Mouse (Mus musculus): ENCODE measurements around the gene Atp12a. TPM values are rescaled to one million over a fixed set of nuclear protein-coding genes. Genes with fewer than 3 reads are reported as not detected.

Gene Atp12a
- total RNA-seq, 4 experiments from 2014 or later, result not detected

GRCm38 (mm10) chr14:56377745-56378144, 12.9 kb downstream of the Atp12a start:
- DNase-seq (ENCODE audit: low spot score in 2 of 2), result no peak

DNA sequence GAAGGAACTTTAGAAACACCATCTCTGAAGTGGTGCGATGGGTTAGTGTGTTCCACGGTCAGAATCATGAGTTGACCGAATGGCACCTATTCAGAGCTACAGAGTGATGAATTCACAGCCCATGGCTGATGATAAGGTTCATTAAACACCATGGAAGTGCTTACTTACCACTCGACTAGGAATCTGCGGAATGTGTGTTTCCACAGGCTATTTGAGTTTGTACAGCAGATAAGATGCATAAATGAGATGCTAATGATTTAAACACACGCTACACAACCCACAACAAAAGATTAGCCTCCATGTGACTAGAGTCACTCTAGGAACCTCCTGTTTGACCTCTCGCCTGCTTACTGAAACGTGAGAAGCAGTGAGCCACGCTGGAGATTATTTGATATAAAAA, 14.5 kb downstream of the Atp12a start:
- no peak for DNase-seq (ENCODE audit: low spot score in 2 of 2)

DNA sequence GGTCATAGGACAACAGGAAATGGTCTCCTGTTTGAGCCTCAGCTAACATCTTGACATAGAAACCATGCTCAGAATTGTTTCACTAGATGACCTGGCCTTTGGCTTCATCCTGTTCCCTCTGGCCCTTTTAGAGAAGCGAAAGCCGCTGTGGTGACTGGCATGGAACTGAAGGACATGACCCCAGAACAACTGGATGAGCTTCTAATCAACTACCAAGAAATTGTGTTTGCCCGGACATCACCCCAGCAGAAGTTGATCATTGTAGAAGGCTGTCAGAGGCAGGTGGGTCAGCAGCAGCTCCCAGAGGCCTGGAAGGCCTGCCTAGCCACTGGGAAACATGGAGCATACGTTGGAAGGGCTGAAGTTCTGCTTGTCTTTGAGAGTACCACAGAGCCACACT, 17.5 kb downstream of the Atp12a start:
- no peak for DNase-seq (ENCODE audit: low spot score in 2 of 2)

- DNase-seq (ENCODE audit: low spot score in 2 of 2), result no peak
Observed at GRCm38 (mm10) chr14:56390247-56390646, 25.4 kb downstream of the Atp12a start.

GRCm38 (mm10) chr14:56393704-56394312, 28.9 kb downstream of the Atp12a start:
- no peak for DNase-seq (ENCODE audit: low spot score in 2 of 2)

- DNase-seq (ENCODE audit: low spot score in 2 of 2), result no peak
Observed at GRCm38 (mm10) chr14:56398001-56398400, 33.1 kb downstream of the Atp12a start.

- no peak for DNase-seq (ENCODE audit: low spot score in 2 of 2)
Observed at GRCm38 (mm10) chr14:56402311-56403071, 37.6 kb downstream of the Atp12a start, which contains the start of gene Rnf17. Gene Rnf17, plus strand, starts transcription at chr14:56402581.

DNA sequence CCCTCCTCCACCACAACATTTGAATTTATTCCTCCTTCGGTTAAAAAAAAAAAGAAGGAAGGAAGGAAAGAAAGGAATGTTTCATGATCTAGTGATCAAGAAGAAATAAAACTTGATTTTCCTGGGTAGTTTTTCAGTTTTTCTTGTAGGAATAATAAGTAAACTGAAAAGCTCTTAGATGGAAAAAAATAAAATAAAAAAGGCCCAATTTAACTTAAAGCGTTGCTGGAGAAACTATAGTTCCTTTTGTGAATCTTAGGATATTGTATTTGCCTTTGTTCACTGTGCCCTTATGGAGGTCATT, 38.2 kb downstream of the Atp12a start:
- DNase-seq (ENCODE audit: low spot score in 2 of 2), result no peak

Other genes starting within 250 kb of the Atp12a start
- gene Gzme, start 244.4 kb upstream of the Atp12a start, total RNA-seq (2022), result not detected
- not detected for gene Gzmd, start 232.5 kb upstream of the Atp12a start, total RNA-seq (2022)
- not detected for gene Gzmg, start 205.5 kb upstream of the Atp12a start, total RNA-seq (2022)
- not detected for gene Gzmn, start 190.5 kb upstream of the Atp12a start, total RNA-seq (2022)
- not detected for gene Gzmf, start 153.7 kb upstream of the Atp12a start, total RNA-seq (2022)
- not detected for gene Gzmc, start 130.4 kb upstream of the Atp12a start, total RNA-seq (2022)
- gene Gzmb, start 102.8 kb upstream of the Atp12a start, total RNA-seq (2022), result not detected
- gene Rnf17, start 37.5 kb downstream of the Atp12a start, total RNA-seq (2022), result 1 to 10 TPM in 1 of 4 experiments, under 1 TPM in 3; 0.68 to 2.0 (median 0.84) TPM
- gene Cenpj, start 210.4 kb downstream of the Atp12a start, total RNA-seq (2022), result 1 to 10 TPM; 1.8 to 5.4 (median 3.3) TPM
- gene Parp4, start 210.6 kb downstream of the Atp12a start, total RNA-seq (2022), result 10 to 100 TPM in 1 of 4 experiments, 1 to 10 TPM in 3; 5.7 to 10.6 (median 7.4) TPM